Comparison of ENCODE assay signal across 9 mouse cellular contexts in the genomic region with DNA sequence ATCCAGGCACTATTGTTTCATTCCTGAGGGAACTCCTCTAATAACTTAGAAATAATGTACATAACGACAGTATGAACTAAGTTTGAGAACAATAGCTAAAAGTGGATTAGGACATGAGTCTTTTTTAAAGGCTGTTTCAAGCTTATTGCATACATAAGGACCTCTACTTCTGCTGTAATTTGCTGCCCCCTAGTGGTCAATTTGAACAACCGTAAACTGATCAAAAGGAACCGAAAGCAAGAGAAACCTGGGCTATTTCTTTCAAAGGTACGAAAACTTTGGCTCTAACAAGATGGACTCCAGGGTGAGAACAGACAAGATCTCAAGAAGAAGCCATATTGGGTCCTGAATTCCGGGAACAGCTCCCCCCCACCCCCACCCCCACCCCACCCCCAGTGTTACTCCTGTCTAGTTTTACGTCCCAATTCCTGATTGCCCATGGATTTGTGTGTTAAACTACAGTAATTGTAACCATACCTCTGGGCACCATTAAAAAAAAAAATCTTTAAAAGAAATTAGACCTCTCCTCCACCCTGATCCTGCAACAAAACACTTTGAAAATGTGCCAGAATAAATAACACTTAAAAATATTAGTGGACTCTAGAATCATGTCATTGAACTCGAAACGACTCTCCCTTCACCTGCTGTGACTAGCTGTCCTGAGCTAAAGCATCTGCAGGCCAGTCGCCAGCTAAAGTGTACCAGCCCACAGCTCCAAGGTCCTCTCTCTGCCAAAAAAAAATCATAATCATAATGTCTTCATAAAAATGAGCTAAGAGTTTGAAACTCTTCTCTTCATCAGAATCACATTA. TPM values are rescaled to one million over a fixed set of nuclear protein-coding genes. Genes with fewer than 3 reads are reported as not detected.
DNase-seq lines count a peak whose midpoint lies in the region; ATAC-seq and TF ChIP-seq lines count a peak whose summit lies in the region.
"Had no signal": no experiment of that assay in that cellular context is flagged by ENCODE, and none has a peak within 500 bp of the region (broad histone marks: within the 10 kb centered on the region; RNA-seq: fewer than 3 reads in every experiment).

No protein-coding gene starts in this region.

- H3K4me3 ChIP-seq in intestine, postnatal 0 days (ENCODE audit: low read depth, low read length): peak overlapping the region; percentile 13
- H3K4me3 ChIP-seq in limb, embryonic 10.5 days: peak overlapping the region; percentile 37
- no peak overlapping the region for H3K4me3 ChIP-seq in midbrain, embryonic 13.5 days (replicated peaks)

- peak overlapping the region; percentile 24; the same call in 1 of the 2 replicates for H3K9ac ChIP-seq in intestine, postnatal 0 days (ENCODE audit: low read depth, low read length)
- H3K9ac ChIP-seq in midbrain, embryonic 13.5 days (replicated peaks): no peak overlapping the region

- peak overlapping the region; percentile 52 for H3K4me2 ChIP-seq in intestine, postnatal 0 days (replicated peaks; ENCODE audit: low read depth)
- peak overlapping the region; percentile 32 for H3K4me2 ChIP-seq in midbrain, embryonic 13.5 days (replicated peaks)

- no peaks in the 10 kb centered on the region for H3K27me3 ChIP-seq in intestine, postnatal 0 days (replicated peaks; ENCODE audit: control insufficient read depth, insufficient read depth, low read length)
- no peaks in the 10 kb centered on the region for H3K27me3 ChIP-seq in limb, embryonic 10.5 days (ENCODE audit: low read depth, poor library complexity, severe bottlenecking)
- H3K27me3 ChIP-seq in midbrain, embryonic 13.5 days: no peaks in the 10 kb centered on the region

- peak overlapping the region; percentile 81 for H3K27ac ChIP-seq in intestine, postnatal 0 days (ENCODE audit: low read depth, low read length)
- H3K27ac ChIP-seq in limb, embryonic 10.5 days: no peak overlapping the region; the same call in 1 of the 2 replicates
- H3K27ac ChIP-seq in midbrain, embryonic 13.5 days: no peak overlapping the region

- H3K9me3 ChIP-seq in intestine, postnatal 0 days (ENCODE audit: control insufficient read depth): no peaks in the 10 kb centered on the region
- no peaks in the 10 kb centered on the region for H3K9me3 ChIP-seq in limb, embryonic 10.5 days (replicated peaks)
- no peaks in the 10 kb centered on the region for H3K9me3 ChIP-seq in midbrain, embryonic 13.5 days

- peak; percentile 71 for ATAC-seq in granulocyte monocyte progenitor cell, adult 5-6 weeks (replicated peaks; ENCODE audit: poor library complexity, severe bottlenecking)
- peak; percentile 63 for ATAC-seq in intestine, postnatal 0 days
- ATAC-seq in midbrain, embryonic 13.5 days: peak; percentile 84

- H3K4me1 ChIP-seq in intestine, postnatal 0 days (replicated peaks; ENCODE audit: control insufficient read depth, insufficient read depth, low read length): 0 out of 2 replicates have a peak, but pooled peaks cover 6% of the 10 kb centered on the region
- peaks cover 11% of the 10 kb centered on the region; the same call in 1 of the 2 replicates for H3K4me1 ChIP-seq in limb, embryonic 10.5 days
- peaks cover 8% of the 10 kb centered on the region; the same call in 1 of the 2 replicates for H3K4me1 ChIP-seq in midbrain, embryonic 13.5 days (replicated peaks)

- WGBS in intestine, postnatal 0 days: 10% methylated on average over 9 of the region's 9 CpGs
- 29% methylated on average over 9 of the region's 9 CpGs for WGBS in limb, embryonic 10.5 days
- 27% methylated on average over 9 of the region's 9 CpGs for WGBS in midbrain, embryonic 13.5 days

- TF ChIP-seq CTCF in intestine, postnatal 0 days (IDR thresholded peaks at IDR 0.05; ENCODE audit: low read depth): peak; percentile 90

- peak; percentile 89 for DNase-seq in A20 (ENCODE audit: low read depth, low spot score)
- peak; percentile 60 for DNase-seq in T-cell, adult 2 months (ENCODE audit: low spot score)
- peak; percentile 26 to 67 for DNase-seq in cerebellum, postnatal 25 days
- peak; percentile 42 for DNase-seq in limb, embryonic 10.5 days (ENCODE audit: low spot score)
- peak; percentile 64 for DNase-seq in telencephalon, adult 2 months (ENCODE audit: low read depth, low spot score)

- H3K36me3 ChIP-seq in intestine, postnatal 0 days (ENCODE audit: control insufficient read depth, insufficient read depth): no peaks in the 10 kb centered on the region
- no peaks in the 10 kb centered on the region for H3K36me3 ChIP-seq in limb, embryonic 10.5 days
- H3K36me3 ChIP-seq in midbrain, embryonic 13.5 days: no peaks in the 10 kb centered on the region

RNA-seq across cellular contexts. Expression of gene Stx7, which starts 17.4 kb away (rescaled TPM):
- total RNA-seq in granulocyte monocyte progenitor cell, adult 5-6 weeks (2014; fragmentation: Nextera tagmentation): 47.3 and 48.3 TPM in 2 replicates
- total RNA-seq in granulocyte monocyte progenitor cell, adult 5-6 weeks (2017): 60.2 and 67.6 TPM in 2 replicates
- polyA plus RNA-seq in intestine, postnatal 0 days (2015; fragmentation: Nextera tagmentation; extraction: Ambion mirVana): 171 and 189 TPM in 2 replicates
- polyA plus RNA-seq in limb, embryonic 10.5 days (2016; fragmentation: Nextera tagmentation; extraction: Ambion mirVana): 23.7 and 34.1 TPM in 2 replicates
- polyA plus RNA-seq in midbrain, embryonic 13.5 days (2015; fragmentation: Nextera tagmentation; extraction: Ambion mirVana): 220 and 254 TPM in 2 replicates

RNA-seq across cellular contexts. Expression of gene Taar9, which starts 22.3 kb away (rescaled TPM):
- total RNA-seq in granulocyte monocyte progenitor cell, adult 5-6 weeks (2014; fragmentation: Nextera tagmentation): not detected in 2 replicates
- total RNA-seq in granulocyte monocyte progenitor cell, adult 5-6 weeks (2017): not detected in 2 replicates
- polyA plus RNA-seq in intestine, postnatal 0 days (2015; fragmentation: Nextera tagmentation; extraction: Ambion mirVana): not detected in 2 replicates
- polyA plus RNA-seq in limb, embryonic 10.5 days (2016; fragmentation: Nextera tagmentation; extraction: Ambion mirVana): not detected in 2 replicates
- not detected in 2 replicates for polyA plus RNA-seq in midbrain, embryonic 13.5 days (2015; fragmentation: Nextera tagmentation; extraction: Ambion mirVana)
- polyA plus RNA-seq: gonadal fat pad, adult 2 months had no signal

RNA-seq across cellular contexts. Expression of gene Taar8c, which starts 29.9 kb away (rescaled TPM):
- not detected in 2 replicates for total RNA-seq in granulocyte monocyte progenitor cell, adult 5-6 weeks (2014; fragmentation: Nextera tagmentation)
- not detected in 2 replicates for total RNA-seq in granulocyte monocyte progenitor cell, adult 5-6 weeks (2017)
- polyA plus RNA-seq in intestine, postnatal 0 days (2015; fragmentation: Nextera tagmentation; extraction: Ambion mirVana): not detected in 2 replicates
- polyA plus RNA-seq in limb, embryonic 10.5 days (2016; fragmentation: Nextera tagmentation; extraction: Ambion mirVana): not detected in 2 replicates
- polyA plus RNA-seq in midbrain, embryonic 13.5 days (2015; fragmentation: Nextera tagmentation; extraction: Ambion mirVana): not detected in 2 replicates
- polyA plus RNA-seq: gonadal fat pad, adult 2 months had no signal

RNA-seq across cellular contexts. Expression of gene Taar8b, which starts 39.6 kb away (rescaled TPM):
- not detected in 2 replicates for total RNA-seq in granulocyte monocyte progenitor cell, adult 5-6 weeks (2014; fragmentation: Nextera tagmentation)
- not detected in 2 replicates for total RNA-seq in granulocyte monocyte progenitor cell, adult 5-6 weeks (2017)
- polyA plus RNA-seq in intestine, postnatal 0 days (2015; fragmentation: Nextera tagmentation; extraction: Ambion mirVana): not detected in 2 replicates
- not detected in 2 replicates for polyA plus RNA-seq in limb, embryonic 10.5 days (2016; fragmentation: Nextera tagmentation; extraction: Ambion mirVana)
- polyA plus RNA-seq in midbrain, embryonic 13.5 days (2015; fragmentation: Nextera tagmentation; extraction: Ambion mirVana): not detected in 2 replicates
- polyA plus RNA-seq: gonadal fat pad, adult 2 months had no signal

RNA-seq across cellular contexts. Expression of gene Taar8a, which starts 55.4 kb away (rescaled TPM):
- total RNA-seq in granulocyte monocyte progenitor cell, adult 5-6 weeks (2014; fragmentation: Nextera tagmentation): not detected in 2 replicates
- not detected in 2 replicates for total RNA-seq in granulocyte monocyte progenitor cell, adult 5-6 weeks (2017)
- polyA plus RNA-seq in intestine, postnatal 0 days (2015; fragmentation: Nextera tagmentation; extraction: Ambion mirVana): not detected in 2 replicates
- polyA plus RNA-seq in limb, embryonic 10.5 days (2016; fragmentation: Nextera tagmentation; extraction: Ambion mirVana): not detected in 2 replicates
- not detected in 2 replicates for polyA plus RNA-seq in midbrain, embryonic 13.5 days (2015; fragmentation: Nextera tagmentation; extraction: Ambion mirVana)
- polyA plus RNA-seq: gonadal fat pad, adult 2 months had no signal
